ENCODE assay signal across 17 mouse cellular contexts in the genomic region with DNA sequence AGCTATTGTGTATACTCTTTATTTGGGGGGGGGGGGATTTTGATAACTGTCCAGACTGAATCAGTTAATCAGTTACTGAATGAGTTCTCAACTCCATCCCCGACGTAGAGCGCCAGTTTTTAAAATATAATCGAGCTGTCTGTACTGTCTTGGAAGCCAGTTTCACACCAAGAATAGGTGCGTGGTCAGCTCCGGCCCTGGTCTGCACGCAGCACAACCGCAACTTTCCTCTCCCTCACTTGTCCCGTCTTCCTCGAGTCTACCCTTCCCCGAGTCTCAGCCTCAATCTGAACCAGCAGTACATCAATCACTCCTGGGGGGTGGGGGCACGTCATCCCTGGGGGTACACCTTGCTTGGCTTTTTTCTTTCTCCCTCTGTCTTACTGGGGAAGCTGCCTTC. TPM values are rescaled to one million over a fixed set of nuclear protein-coding genes. Genes with fewer than 3 reads are reported as not detected.
A peak's percentile ranks its signal among the peaks of the same experiment; 100 is the strongest.
DNase-seq lines count a peak whose midpoint lies in the region; ATAC-seq lines count a peak whose summit lies in the region.
"Had no signal": no experiment of that assay in that cellular context is flagged by ENCODE, and none has a peak within 500 bp of the region (broad histone marks: within the 10 kb centered on the region; RNA-seq: fewer than 3 reads in every experiment).

No protein-coding gene starts in this region.

- peak overlapping the region; percentile 32 for H3K4me2 ChIP-seq in forebrain, embryonic 12.5 days
- H3K4me2 ChIP-seq in hindbrain, embryonic 12.5 days (replicated peaks): peak overlapping the region; percentile 35
- H3K4me2 ChIP-seq in midbrain, embryonic 15.5 days: peak overlapping the region; percentile 39
- H3K4me2 ChIP-seq: heart, embryonic 13.5 days; liver, embryonic 13.5 days had no signal

- no peak overlapping the region for H3K4me3 ChIP-seq in forebrain, embryonic 12.5 days (replicated peaks)
- no peak overlapping the region for H3K4me3 ChIP-seq in hindbrain, embryonic 12.5 days
- no peak overlapping the region for H3K4me3 ChIP-seq in midbrain, embryonic 15.5 days
- H3K4me3 ChIP-seq: heart, embryonic 13.5 days; liver, embryonic 13.5 days had no signal

- intact Hi-C loops in heart, postnatal 25 days (cut with DNase I): no loop called here

- peaks cover 26% of the 10 kb centered on the region for H3K4me1 ChIP-seq in forebrain, embryonic 12.5 days
- H3K4me1 ChIP-seq in hindbrain, embryonic 12.5 days: peaks cover 11% of the 10 kb centered on the region
- H3K4me1 ChIP-seq in midbrain, embryonic 15.5 days: peaks cover 13% of the 10 kb centered on the region

- 30% methylated on average over 12 of the region's 12 CpGs for WGBS in forebrain, embryonic 12.5 days
- 47% methylated on average over 12 of the region's 12 CpGs for WGBS in hindbrain, embryonic 12.5 days
- 38% methylated on average over 12 of the region's 12 CpGs for WGBS in midbrain, embryonic 15.5 days

- H3K36me3 ChIP-seq in forebrain, embryonic 12.5 days (replicated peaks): no peaks in the 10 kb centered on the region
- no peaks in the 10 kb centered on the region for H3K36me3 ChIP-seq in hindbrain, embryonic 12.5 days
- H3K36me3 ChIP-seq in midbrain, embryonic 15.5 days (replicated peaks): no peaks in the 10 kb centered on the region

- H3K27ac ChIP-seq in forebrain, embryonic 12.5 days: no peak overlapping the region
- no peak overlapping the region for H3K27ac ChIP-seq in hindbrain, embryonic 12.5 days
- H3K27ac ChIP-seq in midbrain, embryonic 15.5 days: no peak overlapping the region
- H3K27ac ChIP-seq: heart, embryonic 13.5 days; liver, embryonic 13.5 days had no signal

- peak; percentile 12; the same call in 1 of the 2 replicates for ATAC-seq in forebrain, embryonic 12.5 days (ENCODE audit: low FRiP score)
- ATAC-seq in hindbrain, embryonic 12.5 days (ENCODE audit: low FRiP score): peak; percentile 48; the same call in 1 of the 2 replicates
- peak; percentile 60; the same call in 1 of the 2 replicates for ATAC-seq in midbrain, embryonic 15.5 days (replicated peaks)
- ATAC-seq: Patski had no signal

- peaks cover 66% of the 10 kb centered on the region for H3K27me3 ChIP-seq in forebrain, embryonic 12.5 days
- H3K27me3 ChIP-seq in hindbrain, embryonic 12.5 days: peaks cover 49% of the 10 kb centered on the region
- H3K27me3 ChIP-seq in midbrain, embryonic 15.5 days (replicated peaks): peaks cover 43% of the 10 kb centered on the region
- H3K27me3 ChIP-seq: heart, embryonic 13.5 days; liver, embryonic 13.5 days; Patski had no signal

- DNase-seq in heart, adult 11 months: peak; percentile 78
- DNase-seq in heart, postnatal 25 days (ENCODE audit: low spot score): no peak
- DNase-seq in c-Kit-positive CD71-positive TER-119-positive erythroid progenitor cells, embryonic 14.5 days (ENCODE audit: low spot score): no peak
- no peak for DNase-seq in frontal cortex, postnatal 10 days (ENCODE audit: low spot score in 2 of 2)
- no peak for DNase-seq in right cerebral cortex, postnatal 10 days (ENCODE audit: low spot score in 2 of 2)
- DNase-seq: cerebellum, adult 11-12 months; kidney, adult 2 months; kidney, postnatal 25 days; layer of hippocampus, adult 9-11 months; liver, embryonic 13.5 days; lung, postnatal 10 days; thymus, adult 18-20 months had no signal

- no peaks in the 10 kb centered on the region for H3K9me3 ChIP-seq in forebrain, embryonic 12.5 days
- H3K9me3 ChIP-seq in hindbrain, embryonic 12.5 days (replicated peaks): no peaks in the 10 kb centered on the region
- no peaks in the 10 kb centered on the region for H3K9me3 ChIP-seq in midbrain, embryonic 15.5 days
- H3K9me3 ChIP-seq: heart, embryonic 13.5 days; liver, embryonic 13.5 days had no signal

- H3K9ac ChIP-seq in forebrain, embryonic 12.5 days: no peak overlapping the region
- no peak overlapping the region for H3K9ac ChIP-seq in hindbrain, embryonic 12.5 days
- no peak overlapping the region for H3K9ac ChIP-seq in midbrain, embryonic 15.5 days
- H3K9ac ChIP-seq: heart, embryonic 13.5 days; liver, embryonic 13.5 days had no signal

RNA-seq across cellular contexts. Expression of gene Gas2l3, which starts 8.4 kb away (rescaled TPM):
- 1 to 10 TPM; 1.6 to 3.8 TPM for total RNA-seq in heart, postnatal 25 days (2021)
- 16.8 and 21.9 TPM in 2 replicates for polyA plus RNA-seq in forebrain, embryonic 12.5 days (2016; fragmentation: Nextera tagmentation; extraction: Ambion mirVana)
- polyA plus RNA-seq in hindbrain, embryonic 12.5 days (2016; fragmentation: Nextera tagmentation; extraction: Ambion mirVana): 9.6 and 10.8 TPM in 2 replicates
- 3.9 and 4.5 TPM in 2 replicates for polyA plus RNA-seq in midbrain, embryonic 15.5 days (2015; fragmentation: Nextera tagmentation; extraction: Ambion mirVana)
